Mouse (Mus musculus) liver, embryonic 14.5 days (tissue): ENCODE measurements around the gene Ppp1r18. TPM values are rescaled to one million over a fixed set of nuclear protein-coding genes. Genes with fewer than 3 reads are reported as not detected.
A peak's percentile ranks its signal among the peaks of the same experiment; 100 is the strongest.

Source experiments
- ATAC-seq: fragments of 200-750 bp; cut with Nextera tagmentation; 2 replicates; pipeline ENCODE4 v1.8.0; 2017; ENCODE audit warnings: moderate number of reproducible peaks, mild to moderate bottlenecking, moderate library complexity; ENCODE audit not compliant: insufficient read depth
- DNase-seq, 3 experiments: peaks; one replicate each; pipeline ENCODE4 v3.0.0-alpha.2; 2012 to 2013; ENCODE audit warnings: low read depth in 3 of 3, low spot score in 3 of 3
- H3K27ac ChIP-seq: fragments of 300-500 bp; sonication (generic); 2 replicates; pipeline ENCODE4 v1.5.1; 2014; ENCODE audit warnings: moderate library complexity, mild to moderate bottlenecking, control low read depth, inconsistent platforms
- H3K27me3 ChIP-seq: fragments of 300-500 bp; sonication (generic); 2 replicates; pipeline ENCODE4 v1.6.1; 2014; ENCODE audit warnings: mild to moderate bottlenecking, low read length, moderate library complexity; ENCODE audit not compliant: control insufficient read depth, insufficient read depth
- H3K36me3 ChIP-seq: fragments of 300-500 bp; sonication (generic); replicated peaks from 2 replicates; pipeline ENCODE4 v1.6.1; 2014; ENCODE audit warnings: low read depth; ENCODE audit not compliant: control insufficient read depth, insufficient read depth
- H3K4me1 ChIP-seq, 2 experiments: fragments of 200-500 bp in 1 of 2; fragments of 300-500 bp in 1 of 2; sonication (generic) in 1 of 2; replicated peaks; 2 replicates each; pipeline ENCODE4 v1.6.1; 2012 to 2014; ENCODE audit warnings: antibody characterized with exemption in 1 of 2, inconsistent platforms in 1 of 2, low read length in 1 of 2; ENCODE audit not compliant: control insufficient read depth in 2 of 2, insufficient read depth in 2 of 2
- H3K4me2 ChIP-seq: fragments of 300-500 bp; sonication (generic); 2 replicates; pipeline ENCODE4 v1.6.1; 2014; ENCODE audit warnings: low read depth, mild to moderate bottlenecking, control low read depth, moderate library complexity
- H3K4me3 ChIP-seq, 2 experiments: fragments of 200-500 bp in 1 of 2; fragments of 300-500 bp in 1 of 2; sonication (generic) in 1 of 2; 2 replicates each; pipeline ENCODE4 v1.5.1; 2012 to 2014; ENCODE audit warnings: low read depth in 2 of 2, low read length in 2 of 2, mild to moderate bottlenecking in 2 of 2, control low read depth in 1 of 2, inconsistent platforms in 1 of 2, moderate library complexity in 1 of 2; ENCODE audit not compliant: insufficient read depth in 1 of 2
- H3K9ac ChIP-seq: fragments of 300-500 bp; sonication (generic); replicated peaks from 2 replicates; pipeline ENCODE4 v1.6.1; 2014; ENCODE audit warnings: mild to moderate bottlenecking, control low read depth, moderate library complexity
- H3K9me3 ChIP-seq: fragments of 300-500 bp; sonication (generic); 2 replicates; pipeline ENCODE4 v1.6.1; 2016; ENCODE audit warnings: low read length, mixed read lengths; ENCODE audit not compliant: control insufficient read depth
- CTCF ChIP-seq: IDR thresholded peaks from 2 replicates; pipeline ENCODE4 v1.5.1; 2016; ENCODE audit warnings: antibody characterized with exemption, low read depth, control low read depth
- EP300 ChIP-seq: IDR thresholded peaks from 2 replicates; pipeline ENCODE4 v1.6.1; 2016; ENCODE audit warnings: antibody characterized with exemption, low read depth
- WGBS: fragments of 180-500 bp; shearing (Covaris S2); extraction: QIAGEN DNeasy Blood & Tissue Kit; methylation state at CpG from one replicate; pipeline ENCODE4 v1.1.7; 2014; ENCODE audit not compliant: insufficient replicate concordance; 5-methylcytosine and 5-hydroxymethylcytosine counted together
- polyA plus RNA-seq, 2 experiments: library from polyadenylated mRNA; depleted of rRNA in 1 of 2; stranded (reverse) in 1 of 2; unstranded in 1 of 2; fragments of >200 nt; fragmentation: Nextera tagmentation in 1 of 2; extraction: Ambion mirVana in 1 of 2; gene quantifications; 2 replicates each; pipeline versions ENCODE4 v1.2.1 to v1.2.3; 2012 to 2014

Gene Ppp1r18
- polyA plus RNA-seq, 2 experiments: 8.2 to 8.7 TPM

DNA sequence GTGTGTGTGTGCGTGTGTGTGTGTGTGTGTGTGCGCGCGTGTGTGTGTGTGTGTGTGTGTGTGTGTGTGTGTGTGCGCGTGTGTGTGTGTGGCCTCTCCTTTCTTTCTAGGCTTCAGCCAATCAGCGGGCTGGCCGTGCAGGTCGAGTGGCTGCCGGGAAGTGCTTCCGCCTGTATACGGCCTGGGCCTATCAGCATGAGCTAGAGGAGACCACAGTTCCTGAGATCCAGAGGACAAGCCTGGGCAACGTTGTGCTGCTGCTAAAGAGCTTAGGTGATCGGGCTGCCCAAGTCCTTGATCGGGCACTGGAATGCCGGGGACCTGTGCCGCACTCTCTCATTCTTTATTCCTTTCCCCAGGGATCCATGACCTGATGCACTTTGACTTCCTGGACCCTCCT is 22.3 kb downstream of the Ppp1r18 start:
- no peaks in the 10 kb centered on the region for H3K9me3 ChIP-seq
- H3K27ac ChIP-seq: no peak overlapping the region
- TF ChIP-seq CTCF (no peak), EP300 (no peak)
- H3K4me3 ChIP-seq: no peak overlapping the region
- H3K9ac ChIP-seq: no peak overlapping the region
- ATAC-seq (no peak), DNase-seq (no peak)
- whole genome bisulfite sequencing: 78% methylated on average over 16 of the region's 17 CpGs
- peaks cover 85% of the 10 kb centered on the region for H3K36me3 ChIP-seq
- no peaks in the 10 kb centered on the region for H3K27me3 ChIP-seq
- no peak overlapping the region for H3K4me2 ChIP-seq
- H3K4me1 ChIP-seq: no peaks in the 10 kb centered on the region

DNA sequence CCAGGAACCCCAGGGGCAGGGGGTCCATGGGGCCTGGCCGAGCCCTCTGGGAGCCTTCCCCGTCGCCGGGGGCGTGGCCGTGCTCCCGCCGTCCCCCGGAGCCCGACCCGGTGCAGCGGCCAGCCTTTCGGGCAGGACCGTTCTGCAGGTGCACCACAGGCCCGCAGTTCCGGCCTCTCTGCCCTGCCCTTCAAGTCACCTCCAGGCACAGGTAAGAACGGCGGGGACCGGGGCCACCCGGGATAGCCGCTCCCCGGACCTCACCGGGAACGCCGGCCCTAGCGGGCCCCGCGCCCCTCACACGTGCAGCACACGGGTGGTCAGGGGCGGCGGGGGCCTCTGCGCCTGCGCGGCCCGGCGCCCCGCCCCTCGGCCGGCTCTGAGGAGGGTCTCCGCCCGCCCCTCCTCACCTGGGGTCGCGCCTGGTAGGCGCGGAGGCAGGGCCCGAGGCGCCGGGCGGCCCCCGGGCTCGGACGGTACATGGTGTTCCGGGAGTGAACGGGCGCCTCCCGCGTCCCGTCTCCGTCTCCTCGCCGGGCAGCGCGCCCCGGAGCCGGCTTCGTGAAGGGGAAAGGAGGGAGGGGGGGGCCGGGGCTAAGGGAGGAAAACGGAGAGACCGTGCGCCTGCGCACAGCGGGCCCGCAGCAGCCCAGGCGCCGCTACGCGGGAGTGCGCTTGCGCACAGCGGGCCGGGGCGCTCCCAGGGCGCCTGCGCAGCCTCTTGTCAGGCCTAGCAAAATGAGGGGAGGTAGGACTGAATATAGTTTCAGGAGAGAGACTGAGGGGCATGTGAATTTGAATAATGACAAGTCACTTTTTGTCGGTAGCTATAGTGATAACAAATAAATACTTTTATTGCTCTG is 31.6 kb downstream of the Ppp1r18 start, which contains the start of gene 2310061I04Rik:
Gene 2310061I04Rik, minus strand, starts transcription at position 651 of the 863 bp plus-strand sequence.
- WGBS: under 1% methylated on average over 73 of the region's 86 CpGs
- H3K27ac ChIP-seq: peak within 1 kb of the TSS; percentile 65
- peak; percentile 88 for ATAC-seq

DNA sequence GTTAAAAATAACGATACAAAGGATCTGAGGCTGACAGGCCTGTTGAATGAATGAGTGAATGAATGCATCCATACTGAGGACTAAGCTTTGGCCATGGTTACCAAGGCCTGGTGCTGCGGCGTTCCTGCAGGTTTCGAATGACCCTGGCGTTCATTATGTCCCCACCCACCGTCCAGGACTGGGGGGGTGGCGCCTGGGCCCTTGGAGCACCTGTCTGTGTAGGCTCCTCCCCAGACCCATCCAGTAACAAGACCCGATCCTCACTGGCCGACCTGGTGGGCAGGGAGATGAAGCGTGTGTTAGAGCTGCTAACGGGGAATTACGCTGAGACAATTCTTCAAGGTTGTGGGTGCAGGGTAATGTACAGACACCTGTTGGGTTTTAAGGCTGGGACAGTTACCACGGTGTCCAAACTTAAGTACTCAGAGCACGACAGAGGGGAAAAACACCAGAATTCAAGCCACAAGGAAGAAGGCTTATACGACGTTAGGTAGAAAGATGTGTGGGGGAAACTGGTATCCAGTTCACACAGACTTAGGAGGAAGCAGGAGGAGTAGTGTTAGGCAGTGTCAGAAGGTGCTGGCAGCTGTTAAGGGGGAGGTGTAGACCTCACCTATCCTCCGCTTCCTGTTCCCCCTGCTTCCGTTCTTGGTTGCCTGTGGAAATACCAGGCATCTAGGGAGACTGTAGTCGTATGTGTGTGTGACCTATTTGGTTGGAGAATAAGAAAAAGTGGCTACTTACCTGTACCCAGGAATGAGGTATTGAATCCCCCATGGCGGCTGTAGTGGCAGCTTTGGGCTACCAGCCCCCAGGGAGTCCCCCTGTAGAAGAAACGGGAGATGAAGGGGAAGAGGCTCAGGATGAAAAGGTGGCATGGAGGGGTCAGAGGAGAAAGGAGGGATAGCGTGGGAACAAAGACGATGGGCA is 32.5 kb downstream of the Ppp1r18 start:
- H3K27me3 ChIP-seq: no peaks in the 10 kb centered on the region
- peak overlapping the region; percentile 65 for H3K27ac ChIP-seq
- peaks cover 2% of the 10 kb centered on the region for H3K36me3 ChIP-seq
- H3K9me3 ChIP-seq: no peaks in the 10 kb centered on the region
- H3K4me3 ChIP-seq: peak overlapping the region; percentile 25 to 81; a peak in 3 of 4 replicates
- 32% methylated on average over 23 of the region's 23 CpGs for WGBS
- DNase-seq: no peak
- TF ChIP-seq CTCF: no peak
- ATAC-seq: peak; percentile 51
- H3K4me2 ChIP-seq: peak overlapping the region; percentile 90
- peak overlapping the region; percentile 72 for H3K9ac ChIP-seq
- H3K4me1 ChIP-seq: peaks cover 7 to 22% of the 10 kb centered on the region in 2 experiments; a peak in 3 of 4 replicates

More for the DNA sequence above, 31.6 kb downstream of the Ppp1r18 start, which contains the start of gene 2310061I04Rik:
- H3K9me3 ChIP-seq: no peaks in the 10 kb centered on the region
- DNase-seq: peak in 2 of 3 experiments; percentile 76 to 79
- H3K4me3 ChIP-seq: peak within 1 kb of the TSS; percentile 67 to 81
- H3K36me3 ChIP-seq: peaks cover 9% of the 10 kb centered on the region
- no peaks in the 10 kb centered on the region for H3K27me3 ChIP-seq
- peak within 1 kb of the TSS; percentile 90 for H3K4me2 ChIP-seq
- TF ChIP-seq CTCF (no peak), EP300 (no peak)
- peaks cover 7 to 22% of the 10 kb centered on the region in 2 experiments; a peak in 3 of 4 replicates for H3K4me1 ChIP-seq
- peak within 1 kb of the TSS; percentile 72 for H3K9ac ChIP-seq

DNA sequence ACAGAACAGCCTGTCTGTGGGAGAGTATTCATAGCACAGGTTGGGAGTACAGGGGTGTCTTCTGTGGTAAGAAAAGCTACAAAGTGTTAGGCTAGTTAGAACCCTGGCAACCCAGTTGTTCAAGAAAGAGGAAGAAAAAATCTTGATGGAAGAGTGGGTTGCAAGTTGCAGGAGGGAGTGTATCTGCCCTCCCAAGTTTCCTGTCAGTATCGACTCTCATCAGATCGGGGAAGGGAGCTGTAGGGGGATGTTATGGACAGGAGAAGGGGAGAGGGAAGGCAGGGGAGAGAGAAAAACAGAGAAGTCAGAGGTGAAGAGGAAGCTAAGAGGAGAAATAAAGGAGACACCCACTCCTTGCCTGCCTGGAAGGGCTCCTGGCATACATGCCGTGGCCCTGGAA is 35.2 kb downstream of the Ppp1r18 start:
- Histone ChIP-seq H3K4me2 (no peak overlapping the region), H3K9me3 (no peaks in the 10 kb centered on the region), H3K9ac (no peak overlapping the region), H3K4me1 (peaks cover 7 to 20% of the 10 kb centered on the region in 2 experiments; a peak in 3 of 4 replicates), H3K27me3 (no peaks in the 10 kb centered on the region), H3K4me3 (no peak overlapping the region), H3K27ac (no peak overlapping the region), H3K36me3 (no peaks in the 10 kb centered on the region; the same call in 1 of the 2 replicates)
- WGBS: 20% methylated on average over 3 of the region's 3 CpGs
- no peak for TF ChIP-seq EP300
- no peak for TF ChIP-seq CTCF
- no peak for DNase-seq
- no peak for ATAC-seq
